Mouse (Mus musculus): ENCODE results near the gene 2210016F16Rik. TPM values are rescaled to one million over a fixed set of nuclear protein-coding genes. Genes with fewer than 3 reads are reported as not detected.

Gene 2210016F16Rik
- polyA plus RNA-seq, 1 experiment from 2014 or later, result 30.4 TPM

MicroRNA genes within 50 kb of the gene (microRNA counts, 519-probe panel; counts per million panel counts)
- microRNA mmu-miR-7a, result 1,255 counts per million, percentile 77 among the panel's probes with 10 or more counts

Other genes starting within 250 kb of the 2210016F16Rik start
- gene Idnk, start 227.6 kb downstream of the 2210016F16Rik start, polyA plus RNA-seq (2016; fragmentation: Nextera tagmentation; extraction: Ambion mirVana), result 57.1 and 66.7 TPM in 2 replicates
- 134 and 142 TPM in 2 replicates for gene Ubqln1, start 169.6 kb downstream of the 2210016F16Rik start, polyA plus RNA-seq (2016; fragmentation: Nextera tagmentation; extraction: Ambion mirVana)
- gene Gkap1, start 109.5 kb downstream of the 2210016F16Rik start, polyA plus RNA-seq (2016; fragmentation: Nextera tagmentation; extraction: Ambion mirVana), result 23.2 and 23.6 TPM in 2 replicates
- gene Kif27, start 26.1 kb downstream of the 2210016F16Rik start, polyA plus RNA-seq (2016; fragmentation: Nextera tagmentation; extraction: Ambion mirVana), result 0.72 and 1.5 TPM in 2 replicates
- gene Rmi1, start 17.0 kb upstream of the 2210016F16Rik start, polyA plus RNA-seq (2016; fragmentation: Nextera tagmentation; extraction: Ambion mirVana), result 24.1 and 28.2 TPM in 2 replicates
- gene Hnrnpk, start 18.1 kb upstream of the 2210016F16Rik start, polyA plus RNA-seq (2016; fragmentation: Nextera tagmentation; extraction: Ambion mirVana), result 1,809 and 2,099 TPM in 2 replicates
- not detected in 2 replicates for gene Slc28a3, start 225.7 kb upstream of the 2210016F16Rik start, polyA plus RNA-seq (2016; fragmentation: Nextera tagmentation; extraction: Ambion mirVana)